Comparison of ENCODE assay signal across 8 mouse cellular contexts in genomic region chr6:30693350-30693991, GRCm38 (mm10). TPM values are rescaled to one million over a fixed set of nuclear protein-coding genes. Genes with fewer than 3 reads are reported as not detected.
A peak's percentile ranks its signal among the peaks of the same experiment; 100 is the strongest.
DNase-seq lines count a peak whose midpoint lies in the region; ATAC-seq and TF ChIP-seq lines count a peak whose summit lies in the region.

TSS of gene Cep41 (minus strand) at chr6:30693749.

- in situ Hi-C loops in ES-E14 (cut with MboI; ENCODE audit: low sequenced_read_pairs in 2 of 2, unreplicated experiment in 2 of 2), result no loop called here

- no peaks in the 10 kb centered on the region for H3K27me3 ChIP-seq in forebrain, embryonic 16.5 days (replicated peaks; ENCODE audit: control insufficient read depth, insufficient read depth, low read length)
- no peaks in the 10 kb centered on the region for H3K27me3 ChIP-seq in lung, embryonic 14.5 days (ENCODE audit: insufficient read depth, low read length)
- no peaks in the 10 kb centered on the region for H3K27me3 ChIP-seq in thymus, adult 2 months (ENCODE audit: control insufficient read depth, insufficient read depth, low read length)

- intact Hi-C loops in heart, postnatal 36 days (cut with DNase I), result loop anchor here (5.0 kb wide), 1 partner anchor 204 kb away; the partner anchor contains the start of gene Copg2

- no peaks in the 10 kb centered on the region for H3K36me3 ChIP-seq in ES-E14 (ENCODE audit: control insufficient read depth, insufficient read depth, low read length, poor library complexity, severe bottlenecking)
- H3K36me3 ChIP-seq in forebrain, embryonic 16.5 days (ENCODE audit: control insufficient read depth, insufficient read depth), result no peaks in the 10 kb centered on the region
- no peaks in the 10 kb centered on the region for H3K36me3 ChIP-seq in lung, embryonic 14.5 days (ENCODE audit: insufficient read depth)
- H3K36me3 ChIP-seq in thymus, adult 2 months (ENCODE audit: control insufficient read depth, insufficient read depth, low read length), result no peaks in the 10 kb centered on the region

- H3K4me2 ChIP-seq in forebrain, embryonic 16.5 days (ENCODE audit: low read length), result peak within 1 kb of the TSS; percentile 60
- peak within 1 kb of the TSS; percentile 69 for H3K4me2 ChIP-seq in lung, embryonic 14.5 days

- peak; percentile 94 for DNase-seq in ES-E14 (ENCODE audit: low read depth, low spot score)
- peak; percentile 97 for DNase-seq in cerebellum, adult 11-12 months
- peak; percentile 98 to 99 for DNase-seq in heart, postnatal 36 days
- peak; percentile 97 to 98 for DNase-seq in layer of hippocampus, adult 2 months (ENCODE audit: low spot score in 2 of 2)
- DNase-seq in lung, embryonic 14.5 days, result peak; percentile 99
- DNase-seq in thymus, adult 2 months, result peak; percentile 93

- peak within 1 kb of the TSS; percentile 95 for H3K9ac ChIP-seq in ES-E14 (ENCODE audit: insufficient read depth, low read depth, low read length, poor library complexity, severe bottlenecking)
- H3K9ac ChIP-seq in forebrain, embryonic 16.5 days (replicated peaks; ENCODE audit: low read depth, low read length), result peak within 1 kb of the TSS; percentile 65
- peak within 1 kb of the TSS; percentile 65 for H3K9ac ChIP-seq in lung, embryonic 14.5 days

- peaks cover 2 to 5% of the 10 kb centered on the region in 2 experiments; a peak in 3 of 4 replicates for H3K4me1 ChIP-seq in ES-E14 (ENCODE audit: control insufficient read depth in 2 of 2, insufficient read depth in 2 of 2, low read length in 2 of 2, poor library complexity in 1 of 2)
- peaks cover 14% of the 10 kb centered on the region for H3K4me1 ChIP-seq in forebrain, embryonic 16.5 days (replicated peaks; ENCODE audit: control insufficient read depth, insufficient read depth, low read length)
- 0 out of 2 replicates have a peak, but pooled peaks cover 4% of the 10 kb centered on the region for H3K4me1 ChIP-seq in lung, embryonic 14.5 days (ENCODE audit: insufficient read depth)
- peaks cover 5% of the 10 kb centered on the region; the same call in 1 of the 2 replicates for H3K4me1 ChIP-seq in olfactory bulb, adult 2 months (ENCODE audit: control insufficient read depth, insufficient read depth, low read length)
- peaks cover 5% of the 10 kb centered on the region for H3K4me1 ChIP-seq in thymus, adult 2 months (replicated peaks; ENCODE audit: control insufficient read depth, insufficient read depth, low read length)

- H3K9me3 ChIP-seq in ES-E14 (ENCODE audit: control insufficient read depth, insufficient read depth, low read depth, low read length), result no peaks in the 10 kb centered on the region
- H3K9me3 ChIP-seq in forebrain, embryonic 16.5 days (ENCODE audit: control insufficient read depth, low read length), result no peaks in the 10 kb centered on the region
- H3K9me3 ChIP-seq in lung, embryonic 14.5 days (ENCODE audit: low read depth, low read length), result no peaks in the 10 kb centered on the region

- H3K27ac ChIP-seq in ES-E14 (ENCODE audit: insufficient read depth, low read depth, low read length, poor library complexity, severe bottlenecking), result peak within 1 kb of the TSS; percentile 83
- H3K27ac ChIP-seq in forebrain, embryonic 16.5 days (ENCODE audit: low read length), result peak within 1 kb of the TSS; percentile 90
- peak within 1 kb of the TSS; percentile 98 for H3K27ac ChIP-seq in layer of hippocampus, adult 2 months
- H3K27ac ChIP-seq in lung, embryonic 14.5 days (ENCODE audit: low read depth), result peak within 1 kb of the TSS; percentile 97
- H3K27ac ChIP-seq in olfactory bulb, adult 2 months (ENCODE audit: insufficient read depth, low read depth, low read length), result peak within 1 kb of the TSS; percentile 61
- H3K27ac ChIP-seq in thymus, adult 2 months (ENCODE audit: control insufficient read depth, insufficient read depth, low read length), result no peak within 1 kb of the TSS

- peak; percentile 98 for ATAC-seq in forebrain, embryonic 16.5 days
- ATAC-seq in lung, embryonic 14.5 days (ENCODE audit: insufficient read depth), result peak; percentile 98

- under 1% methylated on average over 46 of the region's 52 CpGs for WGBS in forebrain, embryonic 16.5 days
- WGBS in lung, embryonic 14.5 days, result under 1% methylated on average over 52 of the region's 52 CpGs
- WGBS in olfactory bulb, adult 2 months, result under 1% methylated on average over 44 of the region's 52 CpGs
- WGBS in thymus, adult 2 months, result under 1% methylated on average over 48 of the region's 52 CpGs

- TF ChIP-seq POLR2A in olfactory bulb, adult 2 months (IDR thresholded peaks at IDR 0.05; ENCODE audit: insufficient read depth, low read depth, low read length), result peak; percentile 21; the same call in 1 of the 2 replicates
- TF ChIP-seq POLR2A in thymus, adult 2 months (IDR thresholded peaks at IDR 0.05; ENCODE audit: control insufficient read depth, extremely low read depth, insufficient read depth, low read length, poor library complexity), result no peak

- peak within 1 kb of the TSS; percentile 66 to 86 for H3K4me3 ChIP-seq in ES-E14 (ENCODE audit: insufficient read depth in 1 of 2, low read depth in 1 of 2, low read length in 2 of 2, poor library complexity in 1 of 2, severe bottlenecking in 1 of 2)
- H3K4me3 ChIP-seq in forebrain, embryonic 16.5 days (replicated peaks; ENCODE audit: low read length), result peak within 1 kb of the TSS; percentile 69
- peak within 1 kb of the TSS; percentile 82 for H3K4me3 ChIP-seq in layer of hippocampus, adult 2 months
- peak within 1 kb of the TSS; percentile 52 for H3K4me3 ChIP-seq in lung, embryonic 14.5 days (ENCODE audit: low read depth, low read length)
- H3K4me3 ChIP-seq in olfactory bulb, adult 2 months (ENCODE audit: insufficient read depth, low read depth, low read length), result peak within 1 kb of the TSS; percentile 78
- H3K4me3 ChIP-seq in thymus, adult 2 months (ENCODE audit: control insufficient read depth, insufficient read depth, low read length), result peak within 1 kb of the TSS; percentile 77

- no peak for TF ChIP-seq CTCF in layer of hippocampus, adult 2 months (conservative IDR thresholded peaks at IDR 0.05)
- TF ChIP-seq CTCF in lung, embryonic 14.5 days (IDR thresholded peaks at IDR 0.05; ENCODE audit: low read depth), result no peak
- TF ChIP-seq CTCF in olfactory bulb, adult 2 months (IDR thresholded peaks at IDR 0.05; ENCODE audit: insufficient read depth, low read depth, low read length), result no peak
- no peak for TF ChIP-seq CTCF in thymus, adult 2 months (IDR thresholded peaks at IDR 0.05; ENCODE audit: borderline replicate concordance, control insufficient read depth, extremely low read depth, insufficient read depth, low read length, poor library complexity)

TF ChIP-seq in ES-E14, 5 proteins besides CTCF, POLR2A, EP300 and RAD21:
- no peak for TF ChIP-seq MAFK (IDR thresholded peaks at IDR 0.05; ENCODE audit: insufficient read depth, low read depth, low read length)
- 0 out of 2 replicates have a peak, but pooled peaks have one; percentile 49 for TF ChIP-seq ZNF384 (IDR thresholded peaks at IDR 0.05; ENCODE audit: low read depth, low read length)
- peak; percentile 56; the same call in 1 of the 2 replicates for TF ChIP-seq HCFC1 (IDR thresholded peaks at IDR 0.05; ENCODE audit: borderline replicate concordance, insufficient read depth, low read length)
- TF ChIP-seq ZC3H11A (IDR thresholded peaks at IDR 0.05; ENCODE audit: borderline replicate concordance, low read depth, low read length), result no peak
- TF ChIP-seq CHD2 (IDR thresholded peaks at IDR 0.05; ENCODE audit: low read depth, low read length), result peak; percentile 92

RNA-seq across cellular contexts. Expression of gene Cep41, which starts in this region (rescaled TPM):
- total RNA-seq in ES-E14 (2012; rRNA removed), result 8.6 and 12.6 TPM in 2 replicates
- polyA plus RNA-seq in forebrain, embryonic 16.5 days (2015; fragmentation: Nextera tagmentation; extraction: Ambion mirVana), result 15.2 and 15.3 TPM in 2 replicates
- 1 to 10 TPM; 2.5 to 2.7 TPM for total RNA-seq in heart, postnatal 36 days (2021)
- 1 to 10 TPM; 7.3 to 7.7 TPM for total RNA-seq in layer of hippocampus, adult 2 months (2021)
- 11.6 and 12.8 TPM in 2 replicates for polyA plus RNA-seq in lung, embryonic 14.5 days (2014; fragmentation: Nextera tagmentation; extraction: Ambion mirVana)
- polyA plus RNA-seq in olfactory bulb, adult 2 months (2012; ENCODE audit: insufficient read depth, insufficient read length, low replicate concordance, missing spikeins), result not detected in 2 replicates
- 6.6 TPM in 2 replicates for polyA plus RNA-seq in thymus, adult 2 months (2012; rRNA removed)
